Mouse (Mus musculus) cortical plate, adult 2 months (tissue): ENCODE results near the gene Nme4.

Source experiments
- CTCF ChIP-seq: fragments of 200-500 bp; IDR thresholded peaks from 2 replicates; pipeline ENCODE4 v1.5.1; 2011; ENCODE audit warnings: mild to moderate bottlenecking, control low read depth, low read length; ENCODE audit not compliant: insufficient read depth; ENCODE audit errors: extremely low read depth
- POLR2A ChIP-seq: fragments of 200-500 bp; IDR thresholded peaks from 2 replicates; pipeline ENCODE4 v1.6.1; 2011; ENCODE audit warnings: mild to moderate bottlenecking, low read length, control low read depth; ENCODE audit not compliant: insufficient read depth; ENCODE audit errors: extremely low read depth

DNA sequence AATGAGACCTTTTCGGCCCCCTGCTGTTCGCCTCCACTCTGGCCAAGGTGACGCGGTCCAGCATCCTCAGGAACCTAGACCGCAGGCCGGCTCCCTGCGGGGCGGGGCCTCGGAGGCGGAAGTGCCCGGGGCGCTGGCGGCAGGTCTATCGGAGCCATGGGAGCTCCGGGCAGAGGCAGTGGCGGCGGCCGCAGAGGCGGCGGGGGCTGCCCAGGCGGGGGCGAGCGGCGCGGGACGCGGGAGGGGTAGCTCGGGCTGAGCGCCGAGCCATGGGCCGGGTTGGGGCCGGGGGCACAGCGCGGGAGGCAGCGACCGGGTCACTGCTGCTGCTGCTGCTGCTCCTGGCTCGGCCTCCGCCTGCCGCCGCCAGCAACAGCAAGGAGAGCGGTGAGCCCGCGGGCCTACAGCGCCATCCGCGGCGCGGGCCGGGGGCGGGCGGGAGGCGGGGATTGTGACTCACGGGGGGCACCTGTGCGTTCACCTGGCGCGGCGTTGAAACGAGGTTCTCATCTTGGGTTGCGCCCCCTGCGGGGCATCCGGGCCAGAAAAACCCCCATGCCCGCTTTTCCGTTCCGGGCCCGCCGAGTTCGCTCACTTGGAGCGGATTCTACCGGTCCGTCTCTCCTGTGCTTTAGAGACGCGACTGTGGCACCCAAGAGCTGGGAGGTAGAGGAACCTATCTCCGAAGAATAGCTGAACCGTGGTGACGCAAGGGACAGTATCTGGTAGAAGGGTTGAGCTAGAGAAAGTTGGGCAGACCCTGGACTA lies 18.0 kb upstream of the Nme4 start, which contains the start of gene Tmem8:
- no peak for TF ChIP-seq CTCF
- TF ChIP-seq POLR2A, result peak; percentile 21; the same call in 1 of the 2 replicates
